ENCODE assay signal across 8 mouse cellular contexts in genomic region chr4:150706793-150707724, GRCm38 (mm10). TPM values are rescaled to one million over a fixed set of nuclear protein-coding genes. Genes with fewer than 3 reads are reported as not detected.
A peak's percentile ranks its signal among the peaks of the same experiment; 100 is the strongest.
DNase-seq lines count a peak whose midpoint lies in the region; ATAC-seq and TF ChIP-seq lines count a peak whose summit lies in the region.

No protein-coding gene starts in this region.

- DNase-seq in ovary, adult 18-20 months (ENCODE audit: low spot score): peak; percentile 61
- DNase-seq in ovary, postnatal 10 days (ENCODE audit: low spot score): no peak
- DNase-seq in heart, embryonic 10.5 days (ENCODE audit: low spot score): no peak
- DNase-seq in kidney, postnatal 0 days (ENCODE audit: low spot score): peak; percentile 63
- DNase-seq in frontal cortex, adult 2 months (ENCODE audit: extremely low spot score in 1 of 2, low spot score in 1 of 2): no peak
- DNase-seq in left cerebral cortex, adult 18-20 months (ENCODE audit: low spot score in 2 of 2): no peak

- ATAC-seq in kidney, postnatal 0 days (replicated peaks; ENCODE audit: low FRiP score, low read depth): peak; percentile 52
- ATAC-seq in erythroblast, adult 5-6 weeks (replicated peaks; ENCODE audit: low FRiP score, poor library complexity, severe bottlenecking): no peak

- peak overlapping the region; percentile 32; the same call in 1 of the 2 replicates for H3K27ac ChIP-seq in heart, embryonic 10.5 days
- peak overlapping the region; percentile 88 for H3K27ac ChIP-seq in kidney, postnatal 0 days
- peak overlapping the region; percentile 5; the same call in 1 of the 2 replicates for H3K27ac ChIP-seq in small intestine, adult 2 months (ENCODE audit: insufficient read depth, low read depth, low read length)

- H3K9ac ChIP-seq in kidney, postnatal 0 days (ENCODE audit: low read depth, low read length): peak overlapping the region; percentile 13; the same call in 1 of the 2 replicates

- no peak overlapping the region for H3K4me2 ChIP-seq in kidney, postnatal 0 days (ENCODE audit: low read length)

- H3K36me3 ChIP-seq in heart, embryonic 10.5 days: no peaks in the 10 kb centered on the region
- no peaks in the 10 kb centered on the region for H3K36me3 ChIP-seq in kidney, postnatal 0 days (ENCODE audit: insufficient read depth, low read length)
- no peaks in the 10 kb centered on the region for H3K36me3 ChIP-seq in small intestine, adult 2 months (ENCODE audit: control insufficient read depth, insufficient read depth, low read length)

- no peak for TF ChIP-seq POLR2A in small intestine, adult 2 months (IDR thresholded peaks at IDR 0.05; ENCODE audit: low read depth, low read length)

- no peaks in the 10 kb centered on the region for H3K27me3 ChIP-seq in heart, embryonic 10.5 days (ENCODE audit: insufficient read depth, poor library complexity, severe bottlenecking)
- H3K27me3 ChIP-seq in kidney, postnatal 0 days (ENCODE audit: insufficient read depth, low read length): no peaks in the 10 kb centered on the region
- H3K27me3 ChIP-seq in small intestine, adult 2 months (ENCODE audit: control insufficient read depth, insufficient read depth, low read length): no peaks in the 10 kb centered on the region

- 55% methylated on average over 19 of the region's 19 CpGs for WGBS in heart, embryonic 10.5 days
- 35% methylated on average over 19 of the region's 19 CpGs for WGBS in kidney, postnatal 0 days
- WGBS in small intestine, adult 2 months: 28% methylated on average over 19 of the region's 19 CpGs

- no peak overlapping the region for H3K4me3 ChIP-seq in heart, embryonic 10.5 days
- no peak overlapping the region for H3K4me3 ChIP-seq in kidney, postnatal 0 days (replicated peaks; ENCODE audit: low read depth, low read length)
- no peak overlapping the region for H3K4me3 ChIP-seq in small intestine, adult 2 months (ENCODE audit: low read depth, low read length)

- TF ChIP-seq CTCF in kidney, postnatal 0 days (IDR thresholded peaks at IDR 0.05; ENCODE audit: low read depth): no peak
- no peak for TF ChIP-seq CTCF in small intestine, adult 2 months (IDR thresholded peaks at IDR 0.05; ENCODE audit: extremely low read depth, insufficient read length, insufficient replicate concordance, low read depth, low read length)

- peaks cover 41% of the 10 kb centered on the region for H3K4me1 ChIP-seq in heart, embryonic 10.5 days
- H3K4me1 ChIP-seq in kidney, postnatal 0 days (replicated peaks; ENCODE audit: insufficient read depth, low read length): peaks cover 28% of the 10 kb centered on the region
- H3K4me1 ChIP-seq in small intestine, adult 2 months (ENCODE audit: control insufficient read depth, insufficient read depth, insufficient read length, low read length): peaks cover 24% of the 10 kb centered on the region

- no peaks in the 10 kb centered on the region for H3K9me3 ChIP-seq in heart, embryonic 10.5 days
- H3K9me3 ChIP-seq in kidney, postnatal 0 days (replicated peaks; ENCODE audit: low read length): no peaks in the 10 kb centered on the region

RNA-seq across cellular contexts. Expression of gene Slc45a1, which starts 55.1 kb away (rescaled TPM):
- 0.10 and 0.15 TPM in 2 replicates for polyA plus RNA-seq in heart, embryonic 10.5 days (2016; fragmentation: Nextera tagmentation; extraction: Ambion mirVana)
- polyA plus RNA-seq in kidney, postnatal 0 days (2015; fragmentation: Nextera tagmentation; extraction: Ambion mirVana): 0.04 TPM in 2 replicates
- 0.11 and 0.38 TPM in 2 replicates for polyA plus RNA-seq in small intestine, adult 2 months (2012; rRNA removed)
- polyA plus RNA-seq in frontal cortex, adult 2 months (2012; rRNA removed): 32.3 and 34.6 TPM in 2 replicates
- total RNA-seq in left cerebral cortex, adult 18-20 months (2021): 10 to 100 TPM; 49.1 to 49.4 TPM
- not detected in 2 replicates for total RNA-seq in erythroblast, adult 5-6 weeks (2015; ENCODE audit: low replicate concordance)
- total RNA-seq in erythroblast, adult 5-6 weeks (2017; ENCODE audit: low replicate concordance): not detected in 2 replicates

Comparison
In these comparisons a context has a peak if more than half of its experiments do, and no peak if none do; other contexts are left out.
1. DNase-seq: peak in ovary, adult 18-20 months (single experiment) and kidney, postnatal 0 days (single experiment); none in ovary, postnatal 10 days (single experiment), heart, embryonic 10.5 days (single experiment), frontal cortex, adult 2 months (0 of 2) and left cerebral cortex, adult 18-20 months (0 of 2).
2. H3K27ac ChIP-seq: peak in every context shown above with its lines; median percentile 88 in kidney, postnatal 0 days; 32 in heart, embryonic 10.5 days; 5 in small intestine, adult 2 months.
3. RNA of gene Slc45a1, which starts 55.1 kb away (polyA plus RNA-seq): 32.3 to 34.6 TPM in frontal cortex, adult 2 months; 0.11 to 0.38 TPM in small intestine, adult 2 months, 0.10 to 0.15 TPM in heart, embryonic 10.5 days and 0.04 TPM in kidney, postnatal 0 days; every median in the first group is over 10 times any median in the second.